Mouse (Mus musculus): ENCODE results near the gene Foxs1. TPM values are rescaled to one million over a fixed set of nuclear protein-coding genes. Genes with fewer than 3 reads are reported as not detected.

Gene Foxs1
- total RNA-seq, 1 experiment from 2014 or later, result not detected

DNA sequence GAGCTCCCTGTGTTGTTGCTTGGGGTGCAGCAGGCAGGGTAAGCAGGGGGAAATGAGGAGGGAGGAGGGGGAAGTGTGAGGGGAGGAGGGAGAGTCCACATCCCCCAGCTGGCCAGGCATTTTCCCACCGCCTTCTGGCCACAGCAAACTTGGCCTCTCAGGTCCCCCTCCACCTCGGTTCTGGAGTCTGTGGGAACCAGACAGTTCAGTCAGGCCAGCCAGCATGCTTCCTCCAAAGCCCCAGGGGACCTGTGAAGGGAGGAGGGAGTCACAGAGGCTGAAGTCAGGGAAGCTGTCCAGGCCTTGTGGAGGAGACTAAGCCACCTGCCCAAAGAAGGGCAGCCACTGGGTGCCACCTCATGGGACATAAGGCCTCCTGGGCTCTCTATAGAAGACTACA, 2.7 kb downstream of the Foxs1 start:
- ATAC-seq (replicated peaks; ENCODE audit: low read depth, poor library complexity, severe bottlenecking), result no peak

DNA sequence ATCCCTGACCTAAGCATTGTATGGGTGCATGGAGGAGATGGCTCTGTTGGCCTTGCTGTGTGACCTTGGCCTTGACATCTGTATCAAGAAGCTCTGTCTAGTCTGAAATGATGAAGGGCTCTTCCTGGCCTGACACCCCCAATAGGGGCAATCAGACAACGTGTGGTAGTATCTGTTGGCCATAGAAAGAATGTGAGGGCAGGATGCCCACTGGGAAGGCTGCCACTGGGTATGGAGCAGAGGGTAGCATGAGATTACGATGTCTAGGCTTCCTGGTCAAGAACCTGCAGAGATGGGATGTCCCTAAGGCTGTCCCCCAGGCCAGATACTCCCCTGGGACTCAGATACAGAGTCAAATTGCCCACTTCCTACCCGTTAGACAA, 4.0 kb downstream of the Foxs1 start:
- ATAC-seq (replicated peaks; ENCODE audit: low read depth, poor library complexity, severe bottlenecking), result no peak

DNA sequence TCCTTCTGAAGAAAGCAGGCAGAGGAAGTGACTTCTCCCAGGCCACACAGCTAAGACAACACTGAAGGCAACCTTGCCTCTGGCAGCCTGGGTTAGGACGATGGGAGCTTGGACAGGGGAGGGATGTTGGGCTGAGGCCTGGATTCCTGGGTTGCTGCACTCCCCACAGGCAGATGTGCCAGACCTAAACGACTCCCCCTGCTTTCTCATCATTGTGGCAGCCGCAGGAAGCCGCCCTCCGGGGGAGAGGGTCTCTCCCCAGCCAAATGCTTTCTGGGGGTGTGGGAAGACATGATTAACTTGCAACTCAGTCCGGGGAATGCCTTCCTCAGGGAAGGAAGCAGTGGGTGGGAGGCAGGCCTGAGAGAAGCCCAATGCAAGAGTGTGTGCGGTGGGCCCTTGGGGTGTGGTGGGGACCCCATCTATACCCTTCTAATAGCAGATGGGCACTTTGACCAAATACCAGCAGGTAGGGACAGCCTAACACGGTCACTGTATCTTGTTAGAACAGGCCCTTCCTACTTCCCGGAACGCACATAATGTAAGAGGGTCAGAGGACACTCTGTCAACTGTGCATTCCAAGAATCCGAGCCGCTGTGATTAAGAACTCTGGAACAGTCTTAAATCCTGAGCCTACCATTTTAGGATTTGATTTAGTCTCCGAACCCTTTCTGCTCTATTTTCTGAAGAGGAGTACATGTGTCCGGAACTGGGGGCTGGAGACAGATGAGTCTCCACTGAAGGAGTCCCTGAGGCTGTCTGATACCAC, 4.6 kb downstream of the Foxs1 start:
- ATAC-seq (replicated peaks; ENCODE audit: low read depth, poor library complexity, severe bottlenecking), result no peak

DNA sequence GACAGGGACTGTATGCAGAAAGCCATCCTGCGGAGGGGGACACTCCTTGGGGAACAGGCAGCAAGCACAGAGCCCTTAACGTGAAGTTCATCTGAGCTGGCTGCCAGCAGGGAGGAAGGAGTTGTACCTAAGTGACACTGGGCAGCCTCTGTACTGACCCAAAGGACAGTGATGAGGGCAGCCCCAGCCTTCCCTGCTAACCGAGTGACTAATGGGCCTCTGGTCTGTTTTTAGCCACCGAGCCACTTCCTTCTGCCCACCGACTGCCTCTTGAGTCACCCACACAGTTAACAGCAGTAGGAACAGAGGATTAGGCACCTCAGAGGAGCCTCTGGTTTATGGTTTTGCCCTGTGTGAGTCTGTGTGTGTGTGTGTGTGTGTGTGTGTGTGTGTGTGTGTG, 5.6 kb downstream of the Foxs1 start:
- peak; percentile 43 for ATAC-seq (replicated peaks; ENCODE audit: low read depth, poor library complexity, severe bottlenecking)

DNA sequence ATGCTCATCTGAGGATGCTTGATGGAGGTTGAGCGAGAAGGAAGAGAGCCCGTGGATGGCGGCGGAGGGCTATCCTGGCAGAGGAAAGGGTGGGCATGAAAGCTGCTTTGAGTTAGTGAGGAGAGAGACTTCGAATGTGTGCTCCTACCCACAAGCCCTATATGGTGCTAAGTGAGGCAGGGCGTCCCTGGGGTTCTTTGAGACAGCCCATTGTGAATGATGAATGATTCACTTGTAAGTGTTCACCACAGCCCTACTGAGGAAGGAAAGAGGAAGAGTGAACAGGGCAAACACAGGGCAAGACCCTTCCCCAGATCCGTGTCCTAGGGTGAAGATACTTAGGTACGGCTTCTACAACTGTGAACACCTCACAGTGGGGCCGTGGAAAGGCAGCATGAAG, 6.1 kb downstream of the Foxs1 start:
- no peak for ATAC-seq (replicated peaks; ENCODE audit: low read depth, poor library complexity, severe bottlenecking)

DNA sequence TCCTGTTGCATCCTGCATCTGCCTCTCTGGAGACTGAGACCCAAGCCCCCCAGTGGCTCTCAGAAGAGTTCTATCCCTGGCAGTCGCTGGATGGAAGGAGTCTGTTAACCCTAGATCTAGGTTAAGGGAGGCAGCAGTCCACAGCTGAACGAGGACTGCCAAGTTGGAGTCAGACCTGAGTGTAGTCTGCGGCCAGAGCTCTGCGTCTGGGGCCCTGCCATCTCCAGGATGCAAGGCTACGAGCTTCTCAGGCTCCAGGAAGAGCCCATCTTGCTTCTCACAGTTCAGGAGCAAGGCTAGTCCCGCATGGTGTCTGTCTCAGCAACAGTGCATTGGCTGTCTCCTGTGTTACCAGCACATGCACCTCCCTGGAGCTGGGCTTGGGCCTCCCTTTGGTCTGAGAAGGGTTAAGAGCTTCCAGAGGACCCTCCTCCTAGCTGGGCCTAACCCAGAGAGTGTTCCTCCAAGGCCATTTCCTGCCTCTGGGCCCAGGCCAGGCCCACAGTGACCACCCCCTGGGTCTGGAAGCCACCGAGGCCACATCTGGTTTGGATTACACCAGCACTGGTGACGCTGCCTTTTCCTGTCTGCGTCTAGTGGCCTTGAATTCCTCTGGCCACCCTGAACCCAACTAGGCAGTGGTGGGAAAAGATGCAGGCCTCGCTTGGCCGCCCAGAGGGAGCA, 7.7 kb downstream of the Foxs1 start:
- peak; percentile 51 for ATAC-seq (replicated peaks; ENCODE audit: low read depth, poor library complexity, severe bottlenecking)

DNA sequence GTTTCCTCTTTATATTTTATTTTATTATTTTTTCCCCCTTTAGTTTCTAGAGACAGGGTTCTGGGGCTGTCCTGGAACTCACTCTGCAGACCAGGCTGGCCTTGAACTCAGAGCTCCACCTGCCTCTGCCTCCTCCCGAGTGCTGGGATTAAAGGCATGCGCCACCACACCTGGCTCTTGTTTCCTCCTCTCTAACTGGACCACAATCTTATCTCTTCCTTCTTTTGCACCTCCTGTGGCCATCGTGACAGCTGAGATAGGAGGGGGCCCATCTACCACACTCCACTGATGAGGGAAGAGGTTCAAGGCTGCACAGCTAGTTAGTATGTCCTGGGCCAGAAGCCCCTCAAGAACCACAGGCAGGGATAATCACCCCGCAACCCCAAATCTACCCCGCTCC, 8.5 kb downstream of the Foxs1 start:
- ATAC-seq (replicated peaks; ENCODE audit: low read depth, poor library complexity, severe bottlenecking), result no peak

DNA sequence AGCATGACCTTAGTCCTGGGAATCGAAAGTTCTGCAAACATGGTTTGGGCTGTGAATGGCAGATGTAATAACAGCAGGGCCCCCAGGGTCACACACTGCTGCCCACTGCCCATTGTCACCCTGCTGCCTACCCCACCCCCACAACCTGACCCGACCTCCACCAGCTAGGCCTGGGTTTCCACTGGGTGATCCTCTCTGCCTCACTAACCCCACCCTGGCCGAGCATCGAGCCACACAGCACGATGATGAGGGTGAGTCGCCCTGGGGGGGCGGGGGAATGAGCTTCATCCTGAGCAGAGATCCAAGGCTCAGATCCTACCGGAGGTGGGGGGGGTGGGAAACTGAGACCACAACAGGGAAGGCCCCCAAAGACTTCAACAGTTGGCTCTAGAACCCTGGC, 8.9 kb downstream of the Foxs1 start:
- ATAC-seq (replicated peaks; ENCODE audit: low read depth, poor library complexity, severe bottlenecking), result no peak

DNA sequence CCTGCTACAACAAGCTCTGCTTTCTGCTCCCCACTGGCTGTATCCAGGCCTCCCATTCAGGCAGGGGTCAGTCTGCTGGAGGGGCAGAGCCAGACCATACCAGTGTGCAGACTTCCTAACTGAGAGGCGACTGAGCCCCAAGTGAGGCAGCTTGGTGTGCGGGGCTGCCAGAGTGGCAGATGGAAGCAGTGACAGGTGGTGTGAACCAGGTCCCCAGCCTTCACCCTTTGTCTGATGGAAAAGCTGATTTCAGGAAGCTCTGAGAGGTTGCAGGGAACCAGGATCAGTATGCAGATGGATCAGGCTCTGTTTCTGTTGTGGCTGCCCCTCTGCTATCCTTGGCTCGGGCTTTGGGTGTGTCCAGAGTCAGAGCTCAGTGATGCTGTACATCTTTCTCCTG, 9.4 kb downstream of the Foxs1 start:
- ATAC-seq (replicated peaks; ENCODE audit: low read depth, poor library complexity, severe bottlenecking), result no peak

DNA sequence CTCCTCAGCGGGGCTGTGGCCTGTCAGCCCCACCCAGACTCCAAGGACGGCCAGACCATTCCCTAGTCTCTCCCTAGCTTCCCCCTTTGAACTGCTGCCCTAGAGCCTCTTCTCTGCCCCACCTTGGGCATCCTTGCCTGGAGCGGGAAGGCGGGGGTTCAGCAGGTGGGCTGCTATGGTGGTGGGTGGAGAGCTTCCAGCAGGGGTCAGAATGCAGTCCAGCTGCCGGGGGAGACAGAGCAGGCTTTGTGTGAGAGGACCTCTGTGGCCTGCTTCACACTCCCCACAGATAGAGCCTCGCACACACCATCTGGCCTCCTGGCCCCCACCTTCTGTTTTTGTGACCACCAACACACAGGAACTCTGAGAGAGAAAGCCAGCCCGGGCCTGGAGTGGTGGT, 10.6 kb downstream of the Foxs1 start:
- ATAC-seq (replicated peaks; ENCODE audit: low read depth, poor library complexity, severe bottlenecking), result no peak

DNA sequence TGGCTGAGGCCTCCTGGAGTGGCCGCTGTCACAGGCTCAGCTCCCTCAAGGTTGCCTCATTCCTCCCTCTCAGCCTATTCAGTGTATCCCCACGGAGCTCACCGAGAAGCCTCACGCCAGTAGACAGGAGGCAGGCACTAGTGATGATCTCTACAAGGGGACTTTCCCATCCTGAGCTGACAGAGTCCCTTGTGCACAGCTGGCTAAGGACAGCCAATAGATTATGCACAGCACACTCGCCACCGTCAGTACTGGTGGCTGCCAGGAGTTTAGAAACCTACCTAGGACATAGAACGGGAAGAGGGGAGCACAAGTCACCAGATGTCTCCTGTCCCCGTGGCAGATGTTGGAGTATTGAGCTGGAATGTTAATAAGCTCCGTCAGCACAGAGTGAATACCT, 15.3 kb downstream of the Foxs1 start:
- no peak for ATAC-seq (replicated peaks; ENCODE audit: low read depth, poor library complexity, severe bottlenecking)

DNA sequence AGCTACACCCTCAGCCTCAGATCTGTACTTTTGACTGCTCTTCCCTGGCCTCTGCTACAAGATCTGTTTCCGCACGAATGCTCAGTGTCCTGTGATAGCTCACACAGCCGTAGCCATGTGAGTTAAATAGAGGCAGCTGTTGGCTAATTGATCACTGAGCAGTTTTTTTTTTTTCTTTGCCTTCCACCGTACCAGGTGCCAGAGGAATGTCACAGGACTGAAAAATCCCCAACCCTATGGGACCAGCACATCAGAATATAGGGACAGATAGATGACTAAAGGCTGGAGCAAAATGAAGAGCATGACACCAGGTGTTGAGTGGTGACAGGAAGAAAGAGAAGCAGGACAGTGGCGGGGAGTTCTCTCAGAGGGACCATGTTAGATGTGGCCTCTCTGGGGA, 16.9 kb downstream of the Foxs1 start:
- ATAC-seq (replicated peaks; ENCODE audit: low read depth, poor library complexity, severe bottlenecking), result no peak

DNA sequence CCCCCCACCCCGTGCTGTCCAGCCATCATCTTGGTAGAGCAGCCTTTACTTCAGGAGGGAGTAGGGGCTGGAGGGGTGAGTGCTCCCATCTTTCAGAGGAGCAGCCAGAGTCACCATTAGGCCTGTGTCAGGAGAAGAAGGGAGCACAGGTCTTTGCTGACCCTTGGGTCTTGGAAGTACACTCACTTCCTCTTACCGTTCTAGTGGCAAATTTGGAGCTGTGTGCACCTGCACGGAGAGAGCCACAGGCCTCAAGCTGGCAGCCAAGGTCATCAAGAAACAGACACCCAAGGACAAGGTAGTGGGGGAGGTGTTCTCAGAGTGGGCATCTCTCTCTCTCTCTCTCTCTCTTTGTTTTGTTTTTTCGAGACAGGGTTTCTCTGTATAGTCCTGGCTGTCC, 17.6 kb downstream of the Foxs1 start:
- ATAC-seq (replicated peaks; ENCODE audit: low read depth, poor library complexity, severe bottlenecking), result no peak

DNA sequence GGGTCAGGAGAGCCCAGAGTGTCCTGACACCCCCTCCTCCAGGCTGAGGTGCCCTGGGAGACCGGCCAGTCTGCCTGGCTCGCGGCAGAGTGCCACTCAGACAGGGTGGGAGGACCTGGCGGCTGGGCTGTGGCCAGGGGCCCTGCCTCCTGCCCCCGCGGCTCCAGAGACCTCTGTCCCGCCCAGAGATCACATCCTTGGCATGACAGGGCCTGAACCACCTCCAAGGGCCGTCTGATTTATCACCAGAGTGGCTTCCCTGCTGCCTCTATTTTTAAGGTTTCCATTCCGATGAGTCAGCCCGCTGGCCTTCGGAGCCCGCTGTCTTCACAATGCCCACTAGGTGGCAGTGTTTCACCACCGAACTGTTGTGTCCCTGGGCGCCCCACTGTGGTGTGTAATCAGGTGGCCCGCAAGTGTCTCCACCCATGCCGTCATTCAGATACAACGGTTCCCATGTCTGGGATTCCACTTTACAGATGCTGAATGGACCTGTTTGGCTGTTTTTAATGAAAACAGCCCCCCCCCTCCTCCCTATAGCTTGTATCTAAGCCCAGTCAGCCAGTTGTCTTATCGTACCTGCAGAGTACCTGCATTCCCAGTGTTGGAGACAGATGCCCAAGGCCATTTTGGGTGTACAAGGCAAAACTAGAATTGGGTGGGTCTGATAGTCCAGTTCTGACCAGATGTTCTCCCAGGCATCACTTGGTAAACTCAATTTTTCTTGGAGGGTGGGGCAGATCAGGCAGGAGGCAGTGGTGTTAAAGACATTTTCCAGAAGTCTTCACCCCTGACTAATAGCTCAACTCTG, 18.5 kb downstream of the Foxs1 start:
- peak; percentile 90 for ATAC-seq (replicated peaks; ENCODE audit: low read depth, poor library complexity, severe bottlenecking)

DNA sequence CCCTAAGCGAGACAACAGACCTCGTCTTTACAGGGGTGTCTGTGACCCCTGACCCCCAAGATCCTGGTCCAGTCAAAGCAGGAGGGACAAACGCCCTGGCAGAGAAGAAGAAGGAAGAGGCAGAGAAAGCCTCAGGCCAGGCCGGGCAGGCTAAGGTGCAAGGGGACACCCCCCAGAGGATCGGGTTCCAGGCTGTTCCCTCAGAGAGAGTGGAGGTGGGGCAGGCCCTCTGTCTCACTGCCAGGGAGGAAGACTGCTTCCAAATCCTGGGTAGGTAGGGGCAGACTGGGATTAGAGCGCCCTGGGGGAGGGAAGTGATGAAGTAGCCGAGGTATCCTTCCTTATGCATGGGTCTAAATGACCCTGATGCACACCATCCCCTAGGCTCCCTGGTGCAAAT, 19.5 kb downstream of the Foxs1 start:
- no peak for ATAC-seq (replicated peaks; ENCODE audit: low read depth, poor library complexity, severe bottlenecking)

DNA sequence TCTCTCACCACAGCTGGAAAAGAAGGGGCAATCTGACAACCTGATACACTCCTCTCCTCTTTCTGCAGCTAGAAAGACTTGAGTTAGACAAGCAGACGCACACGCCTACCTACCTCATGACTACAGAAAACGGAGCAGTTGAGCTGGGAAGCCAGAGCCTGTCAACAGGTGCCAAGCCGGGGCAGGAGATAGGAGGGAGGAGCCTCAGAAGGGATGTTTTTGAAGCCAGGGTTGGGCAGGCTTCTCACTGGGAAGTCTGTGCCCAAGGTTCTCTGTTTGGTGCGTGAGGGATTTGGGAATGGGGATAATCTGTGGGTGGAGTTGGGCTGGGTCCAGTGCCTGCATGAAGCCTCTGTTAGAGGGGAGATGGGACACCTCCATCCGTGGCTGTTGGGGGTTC, 21.6 kb downstream of the Foxs1 start:
- ATAC-seq (replicated peaks; ENCODE audit: low read depth, poor library complexity, severe bottlenecking), result no peak

DNA sequence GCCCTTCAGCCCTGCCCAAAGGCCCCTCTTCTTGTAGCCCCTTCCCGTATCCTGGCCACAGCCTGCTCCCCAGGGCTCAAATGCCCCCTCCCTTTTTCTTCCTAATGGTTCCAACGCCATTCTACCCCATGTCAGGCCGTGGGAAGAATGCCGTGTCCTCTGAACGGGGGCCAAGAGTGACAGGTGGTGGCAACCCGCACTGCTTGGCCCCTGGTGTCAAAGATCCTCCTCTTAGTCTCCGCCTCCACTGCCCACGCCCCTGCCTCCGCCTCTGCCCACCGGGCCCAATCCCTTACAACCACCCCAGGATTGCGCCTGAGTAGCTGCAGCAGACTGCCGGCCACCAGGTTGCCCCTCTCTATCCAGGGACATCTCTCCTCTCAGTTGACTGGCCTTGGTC, 22.0 kb downstream of the Foxs1 start, which contains the start of gene Mylk2:
Mylk2 (plus strand) TSS at position 322 of the 400 bp plus-strand sequence.
- no peak for ATAC-seq (replicated peaks; ENCODE audit: low read depth, poor library complexity, severe bottlenecking)

DNA sequence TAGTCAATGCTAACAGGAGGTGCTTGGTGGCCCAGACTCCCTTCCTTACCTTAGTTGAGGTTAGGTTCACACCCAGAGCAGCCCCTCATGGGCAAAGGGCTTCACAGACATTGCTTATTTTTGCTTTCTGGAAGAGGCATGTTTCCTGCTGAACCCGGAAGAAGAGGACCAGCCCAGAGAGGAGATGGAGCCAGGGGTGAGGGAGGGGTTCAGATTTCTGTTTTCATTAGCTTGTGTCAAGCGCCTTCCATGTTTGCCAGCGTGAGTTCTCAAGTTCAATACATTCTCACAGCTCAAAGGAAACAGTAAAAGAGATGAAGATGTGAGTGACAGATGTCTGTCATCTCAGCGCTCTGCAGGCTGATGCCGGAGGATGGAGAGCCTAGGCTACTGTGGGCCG, 23.2 kb downstream of the Foxs1 start:
- ATAC-seq (replicated peaks; ENCODE audit: low read depth, poor library complexity, severe bottlenecking), result no peak

DNA sequence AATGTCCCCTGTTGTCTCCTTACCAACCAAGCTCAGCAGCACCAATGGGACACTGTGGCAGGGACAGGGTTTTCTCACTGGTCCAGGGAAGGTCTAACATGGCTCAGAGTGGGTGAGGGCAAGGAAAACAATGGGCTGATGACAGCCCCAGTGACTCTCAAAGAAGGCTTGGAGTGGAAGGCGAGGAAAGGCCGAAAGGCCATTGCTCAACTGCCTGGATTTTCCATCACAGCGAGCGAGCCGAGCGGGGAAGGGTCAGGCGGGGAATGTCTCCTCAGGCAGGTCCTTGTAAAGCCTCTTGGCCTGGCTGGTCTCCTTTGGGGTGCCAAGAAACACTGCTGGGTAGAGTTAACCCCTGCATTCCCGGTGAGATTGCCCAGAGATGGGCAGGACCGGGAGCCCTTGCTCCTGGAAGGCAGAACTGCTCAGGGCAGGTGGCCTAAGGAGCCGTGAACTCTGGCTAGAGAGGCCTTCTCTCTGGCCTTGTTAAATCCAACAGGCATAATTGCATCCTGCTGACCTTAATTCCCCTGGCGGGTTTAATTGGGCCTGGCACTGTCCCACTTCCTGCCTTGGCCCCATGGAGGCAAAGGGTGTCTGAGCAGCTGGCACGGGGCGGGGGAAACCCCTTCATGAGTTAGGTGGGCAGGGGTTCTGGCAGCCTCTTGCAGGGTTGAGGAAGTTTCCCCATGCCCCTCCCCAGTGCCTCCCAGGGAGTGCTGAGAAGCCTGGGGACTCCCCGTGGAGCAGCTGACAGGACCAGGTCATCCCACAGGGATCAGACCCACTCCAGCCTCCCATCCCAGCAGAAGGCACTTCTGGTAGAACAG, 25.7 kb downstream of the Foxs1 start:
- no peak for ATAC-seq (replicated peaks; ENCODE audit: low read depth, poor library complexity, severe bottlenecking)
